Mouse (Mus musculus): ENCODE measurements around the gene Grin2b.

Gene Grin2b

DNA sequence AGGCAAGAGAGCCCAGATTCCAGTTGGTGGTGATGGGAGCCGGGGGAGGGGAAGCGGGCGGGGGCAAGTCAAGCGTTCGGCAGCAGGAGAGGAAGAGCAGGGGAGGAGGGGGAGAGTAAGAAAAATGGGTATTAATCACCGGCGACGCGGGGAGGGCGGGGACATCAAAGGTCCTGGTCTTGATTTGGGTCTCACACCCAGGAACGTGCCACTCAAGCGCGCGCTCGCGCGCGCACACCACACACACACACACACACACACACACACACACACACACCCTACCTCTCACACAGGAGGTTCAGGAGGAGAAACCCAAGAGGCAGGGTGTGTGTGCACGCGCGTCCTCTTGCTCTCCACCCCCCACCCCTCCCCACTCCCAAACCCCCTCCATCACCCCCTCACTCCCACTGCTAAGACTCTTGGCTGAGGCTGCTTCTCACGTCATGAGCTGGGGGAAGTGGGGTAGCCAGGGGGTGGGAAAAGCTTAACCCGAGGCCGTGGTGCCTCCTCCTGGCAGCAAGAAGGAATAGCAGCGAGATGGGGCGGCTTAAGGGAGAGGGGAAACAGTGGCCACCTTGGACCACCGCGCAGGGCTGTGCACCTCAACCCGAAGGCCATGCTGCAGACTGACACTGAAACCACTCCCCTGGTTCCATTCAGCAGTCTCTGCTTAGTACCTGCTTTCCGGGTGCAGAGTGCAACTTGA is at the start of gene Grin2b:
TSS of gene Grin2b (minus strand) at position 321 of the 706 bp plus-strand sequence.
- in situ Hi-C loops (cut with MboI; ENCODE audit: low pct_unique_long_range_greater_than_20kb in 1 of 2, low sequenced_read_pairs in 2 of 2, unreplicated experiment in 1 of 2): no loop called here

- in situ Hi-C loops (cut with MboI; ENCODE audit: low pct_unique_long_range_greater_than_20kb in 1 of 2, low sequenced_read_pairs in 2 of 2, unreplicated experiment in 1 of 2): no loop called here
Observed at GRCm38 (mm10) chr6:136221894-136222293, 48.6 kb upstream of the Grin2b start.

- in situ Hi-C loops (cut with MboI; ENCODE audit: low pct_unique_long_range_greater_than_20kb in 1 of 2, low sequenced_read_pairs in 2 of 2, unreplicated experiment in 1 of 2): no loop called here
Observed at GRCm38 (mm10) chr6:136210442-136210841, 37.1 kb upstream of the Grin2b start.

- in situ Hi-C loops (cut with MboI; ENCODE audit: low pct_unique_long_range_greater_than_20kb in 1 of 2, low sequenced_read_pairs in 2 of 2, unreplicated experiment in 1 of 2): no loop called here
Observed at GRCm38 (mm10) chr6:136199814-136200213, 26.5 kb upstream of the Grin2b start.

- in situ Hi-C loops (cut with MboI; ENCODE audit: low pct_unique_long_range_greater_than_20kb in 1 of 2, low sequenced_read_pairs in 2 of 2, unreplicated experiment in 1 of 2): no loop called here
Observed at GRCm38 (mm10) chr6:136194616-136195015, 21.3 kb upstream of the Grin2b start.

GRCm38 (mm10) chr6:136178066-136178465 is 4.8 kb upstream of the Grin2b start:
- in situ Hi-C loops (cut with MboI; ENCODE audit: low pct_unique_long_range_greater_than_20kb in 1 of 2, low sequenced_read_pairs in 2 of 2, unreplicated experiment in 1 of 2): no loop called here

- in situ Hi-C loops (cut with MboI; ENCODE audit: low pct_unique_long_range_greater_than_20kb in 1 of 2, low sequenced_read_pairs in 2 of 2, unreplicated experiment in 1 of 2): no loop called here
Observed at GRCm38 (mm10) chr6:136172801-136173190, 515 bp downstream of the Grin2b start.

DNA sequence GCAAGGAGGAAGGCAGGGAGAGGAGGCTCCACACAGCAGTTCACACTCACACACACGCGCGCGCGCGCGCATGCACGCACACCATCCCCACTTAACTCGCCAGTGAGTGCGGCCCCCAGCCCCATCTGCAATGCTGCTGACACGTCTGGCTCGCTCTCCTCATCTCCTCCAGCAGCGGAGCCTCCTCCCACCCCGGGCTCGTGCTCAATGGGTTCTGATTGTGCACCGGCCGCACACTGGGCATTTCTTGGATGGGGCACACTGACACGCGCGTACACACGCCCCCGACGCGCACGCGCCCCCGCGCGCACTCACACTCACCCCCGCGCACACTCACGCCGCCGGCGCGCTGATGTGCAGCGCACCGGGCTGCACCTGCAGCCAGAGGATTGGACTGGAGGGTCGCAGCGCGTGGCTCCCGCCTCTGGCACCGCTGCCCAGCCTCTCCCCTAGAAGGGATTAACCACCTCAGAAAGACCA is 1.1 kb downstream of the Grin2b start:
- in situ Hi-C loops (cut with MboI; ENCODE audit: low pct_unique_long_range_greater_than_20kb in 1 of 2, low sequenced_read_pairs in 2 of 2, unreplicated experiment in 1 of 2): no loop called here

GRCm38 (mm10) chr6:136171343-136171742 is 2.0 kb downstream of the Grin2b start:
- in situ Hi-C loops (cut with MboI; ENCODE audit: low pct_unique_long_range_greater_than_20kb in 1 of 2, low sequenced_read_pairs in 2 of 2, unreplicated experiment in 1 of 2): no loop called here

- in situ Hi-C loops (cut with MboI; ENCODE audit: low pct_unique_long_range_greater_than_20kb in 1 of 2, low sequenced_read_pairs in 2 of 2, unreplicated experiment in 1 of 2): no loop called here
Observed at GRCm38 (mm10) chr6:136170381-136170780, 2.9 kb downstream of the Grin2b start.

GRCm38 (mm10) chr6:136167361-136167760 is 6.0 kb downstream of the Grin2b start:
- in situ Hi-C loops (cut with MboI; ENCODE audit: low pct_unique_long_range_greater_than_20kb in 1 of 2, low sequenced_read_pairs in 2 of 2, unreplicated experiment in 1 of 2): no loop called here

- in situ Hi-C loops (cut with MboI; ENCODE audit: low pct_unique_long_range_greater_than_20kb in 1 of 2, low sequenced_read_pairs in 2 of 2, unreplicated experiment in 1 of 2): no loop called here
Observed at GRCm38 (mm10) chr6:136165443-136166077, 7.8 kb downstream of the Grin2b start.

DNA sequence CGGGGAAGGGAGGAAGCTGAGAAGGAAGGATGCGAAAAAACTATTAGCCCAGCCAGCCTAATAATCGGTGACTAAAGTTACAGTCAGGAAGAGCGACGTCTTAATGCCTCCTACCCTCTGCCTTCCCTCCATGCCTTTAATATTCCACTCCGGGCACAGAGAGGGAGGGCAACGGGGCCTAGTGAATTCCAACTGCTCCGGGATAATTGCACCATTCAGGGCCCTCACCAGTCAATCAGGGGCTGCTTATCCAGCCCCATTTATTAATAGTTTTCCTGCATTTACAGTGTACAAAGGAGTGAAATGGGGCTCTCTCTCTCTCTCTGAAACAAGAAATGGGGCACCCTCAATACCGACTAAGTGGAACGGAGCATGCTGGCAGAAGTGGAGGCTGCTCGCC is 11.2 kb downstream of the Grin2b start:
- in situ Hi-C loops (cut with MboI; ENCODE audit: low pct_unique_long_range_greater_than_20kb in 1 of 2, low sequenced_read_pairs in 2 of 2, unreplicated experiment in 1 of 2): no loop called here

GRCm38 (mm10) chr6:136153444-136153843 is 19.9 kb downstream of the Grin2b start:
- in situ Hi-C loops (cut with MboI; ENCODE audit: low pct_unique_long_range_greater_than_20kb in 1 of 2, low sequenced_read_pairs in 2 of 2, unreplicated experiment in 1 of 2): no loop called here

DNA sequence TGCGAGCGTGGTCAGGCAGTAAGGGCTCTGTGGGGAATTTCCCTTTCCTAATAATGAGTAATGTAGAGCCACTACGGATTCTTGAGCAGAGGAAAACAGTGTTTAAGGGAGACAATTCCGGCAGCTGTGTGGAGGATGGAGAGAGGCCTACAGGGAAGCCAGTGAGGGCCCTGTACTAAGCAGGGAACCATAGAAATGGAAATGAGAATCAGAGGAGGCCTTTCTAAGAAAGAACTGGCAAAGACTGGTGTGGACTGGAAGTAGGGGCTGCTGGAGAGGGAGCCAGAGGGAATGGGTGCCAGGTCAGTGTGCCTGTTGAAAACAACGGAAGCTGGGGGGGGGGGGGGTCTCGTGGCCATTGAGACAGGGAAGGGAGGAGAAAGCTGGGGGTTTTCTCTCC is 23.2 kb downstream of the Grin2b start:
- in situ Hi-C loops (cut with MboI; ENCODE audit: low pct_unique_long_range_greater_than_20kb in 1 of 2, low sequenced_read_pairs in 2 of 2, unreplicated experiment in 1 of 2): no loop called here

DNA sequence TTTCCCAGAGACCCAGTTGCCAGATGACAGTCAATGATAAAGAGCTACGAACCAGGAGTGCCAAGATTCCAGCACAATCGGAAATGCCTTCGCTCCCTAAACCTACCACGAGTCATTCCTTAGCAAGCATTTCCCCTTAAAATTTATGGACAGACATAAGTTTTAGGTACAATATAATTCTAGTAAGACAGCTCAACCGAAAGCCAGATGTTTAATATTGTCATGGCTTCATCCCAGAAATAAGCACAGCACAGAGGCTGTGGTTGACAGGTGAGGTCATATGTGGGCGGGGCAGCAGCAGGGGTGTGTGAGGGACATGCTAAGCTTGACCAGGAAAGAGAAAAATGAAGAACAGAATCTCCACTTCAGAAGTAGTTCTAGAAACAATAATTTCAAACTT is 33.3 kb downstream of the Grin2b start:
- in situ Hi-C loops (cut with MboI; ENCODE audit: low pct_unique_long_range_greater_than_20kb in 1 of 2, low sequenced_read_pairs in 2 of 2, unreplicated experiment in 1 of 2): no loop called here

- in situ Hi-C loops (cut with MboI; ENCODE audit: low pct_unique_long_range_greater_than_20kb in 1 of 2, low sequenced_read_pairs in 2 of 2, unreplicated experiment in 1 of 2): no loop called here
Observed at GRCm38 (mm10) chr6:136130456-136130855, 42.9 kb downstream of the Grin2b start.

- in situ Hi-C loops (cut with MboI; ENCODE audit: low pct_unique_long_range_greater_than_20kb in 1 of 2, low sequenced_read_pairs in 2 of 2, unreplicated experiment in 1 of 2): no loop called here
Observed at GRCm38 (mm10) chr6:136122593-136122992, 50.7 kb downstream of the Grin2b start.

- in situ Hi-C loops (cut with MboI; ENCODE audit: low pct_unique_long_range_greater_than_20kb in 1 of 2, low sequenced_read_pairs in 2 of 2, unreplicated experiment in 1 of 2): no loop called here
Observed at GRCm38 (mm10) chr6:136117390-136117789, 55.9 kb downstream of the Grin2b start.
